Mouse (Mus musculus) cortical plate, adult 2 months (tissue): ENCODE data around the gene Miga1. TPM values are rescaled to one million over a fixed set of nuclear protein-coding genes. Genes with fewer than 3 reads are reported as not detected.

Experiments
- H3K27ac ChIP-seq: fragments of 200-500 bp; 2 replicates; pipeline ENCODE4 v1.5.1; 2012; ENCODE audit warnings: low read length, control low read depth, inconsistent platforms; ENCODE audit not compliant: insufficient read depth
- H3K4me1 ChIP-seq: fragments of 200-500 bp; 2 replicates; pipeline ENCODE4 v1.6.1; 2011; ENCODE audit warnings: low read length; ENCODE audit not compliant: control insufficient read depth, insufficient read depth
- H3K4me3 ChIP-seq: fragments of 200-500 bp; 2 replicates; pipeline ENCODE4 v1.5.1; 2011; ENCODE audit warnings: mild to moderate bottlenecking, low read length, control low read depth; ENCODE audit not compliant: insufficient read depth
- CTCF ChIP-seq: fragments of 200-500 bp; IDR thresholded peaks from 2 replicates; pipeline ENCODE4 v1.5.1; 2011; ENCODE audit warnings: mild to moderate bottlenecking, control low read depth, low read length; ENCODE audit not compliant: insufficient read depth; ENCODE audit errors: extremely low read depth
- POLR2A ChIP-seq: fragments of 200-500 bp; IDR thresholded peaks from 2 replicates; pipeline ENCODE4 v1.6.1; 2011; ENCODE audit warnings: mild to moderate bottlenecking, low read length, control low read depth; ENCODE audit not compliant: insufficient read depth; ENCODE audit errors: extremely low read depth
- polyA plus RNA-seq: library from polyadenylated mRNA; depleted of rRNA; stranded (reverse); fragments of >200 nt; gene quantifications from 2 replicates; pipeline ENCODE4 v1.2.3, GENCODE M21; 2012; rRNA removed

Miga1 gene
- polyA plus RNA-seq, result 50.7 and 50.8 TPM in 2 replicates

GRCm38 (mm10) chr3:152339862-152340557 lies at the start of gene Miga1:
Gene Miga1 (minus strand): TSS chr3:152340407.
- H3K27ac ChIP-seq, result peak within 1 kb of the TSS; percentile 78
- no peak for TF ChIP-seq CTCF
- peak; percentile 70 for TF ChIP-seq POLR2A

GRCm38 (mm10) chr3:152384106-152384505 lies 43.9 kb upstream of the Miga1 start:
- no peak overlapping the region for H3K4me3 ChIP-seq
- no peak overlapping the region for H3K27ac ChIP-seq
- TF ChIP-seq POLR2A, result no peak
- no peaks in the 10 kb centered on the region for H3K4me1 ChIP-seq

More at GRCm38 (mm10) chr3:152339862-152340557, at the start of gene Miga1:
- Histone ChIP-seq H3K4me1 (no peaks in the 10 kb centered on the region), H3K4me3 (peak within 1 kb of the TSS; percentile 82)

- Histone ChIP-seq H3K4me1 (no peaks in the 10 kb centered on the region), H3K4me3 (no peak overlapping the region), H3K27ac (no peak overlapping the region)
- no peak for TF ChIP-seq POLR2A
Measured at GRCm38 (mm10) chr3:152376063-152376462, 35.9 kb upstream of the Miga1 start.

GRCm38 (mm10) chr3:152364181-152364580 lies 24.0 kb upstream of the Miga1 start:
- Histone ChIP-seq H3K27ac (no peak overlapping the region), H3K4me1 (no peaks in the 10 kb centered on the region; the same call in 1 of the 2 replicates), H3K4me3 (no peak overlapping the region)
- TF ChIP-seq CTCF (no peak), POLR2A (no peak)

GRCm38 (mm10) chr3:152359151-152359550 lies 18.9 kb upstream of the Miga1 start:
- Histone ChIP-seq H3K4me3 (no peak overlapping the region), H3K4me1 (no peaks in the 10 kb centered on the region), H3K27ac (no peak overlapping the region)
- TF ChIP-seq CTCF (no peak), POLR2A (no peak)

- no peak overlapping the region for H3K27ac ChIP-seq
- TF ChIP-seq POLR2A (no peak), CTCF (no peak)
- no peak overlapping the region for H3K4me3 ChIP-seq
- H3K4me1 ChIP-seq, result peaks cover 6% of the 10 kb centered on the region
Measured at GRCm38 (mm10) chr3:152356751-152357150, 16.5 kb upstream of the Miga1 start.

- Histone ChIP-seq H3K27ac (no peak overlapping the region), H3K4me3 (no peak overlapping the region)
Measured at GRCm38 (mm10) chr3:152355361-152355760, 15.2 kb upstream of the Miga1 start.

GRCm38 (mm10) chr3:152353434-152354177 lies 13.4 kb upstream of the Miga1 start:
- H3K4me1 ChIP-seq, result peaks cover 6% of the 10 kb centered on the region
- no peak for TF ChIP-seq CTCF
- no peak for TF ChIP-seq POLR2A
- no peak overlapping the region for H3K4me3 ChIP-seq
- H3K27ac ChIP-seq, result no peak overlapping the region

More at GRCm38 (mm10) chr3:152355361-152355760, 15.2 kb upstream of the Miga1 start:
- H3K4me1 ChIP-seq, result peaks cover 6% of the 10 kb centered on the region
- TF ChIP-seq CTCF, result no peak
- no peak for TF ChIP-seq POLR2A

- Histone ChIP-seq H3K4me1 (peaks cover 10% of the 10 kb centered on the region), H3K4me3 (no peak overlapping the region), H3K27ac (no peak overlapping the region)
- TF ChIP-seq CTCF, result no peak
Measured at GRCm38 (mm10) chr3:152352289-152352688, 12.1 kb upstream of the Miga1 start.

- no peak overlapping the region for H3K27ac ChIP-seq
- peaks cover 10% of the 10 kb centered on the region for H3K4me1 ChIP-seq
- no peak overlapping the region for H3K4me3 ChIP-seq
- TF ChIP-seq POLR2A (no peak), CTCF (no peak)
Measured at GRCm38 (mm10) chr3:152350966-152351365, 10.8 kb upstream of the Miga1 start.
